Mouse (Mus musculus) C2C12 (cell line): ENCODE measurements around the gene Mlip.

ENCODE experiments used
- CEBPB ChIP-seq: IDR thresholded peaks from one replicate; pipeline ENCODE4 v1.6.1; 2011; ENCODE audit warnings: low read depth, mild to moderate bottlenecking, control low read depth, moderate library complexity
- CTCF ChIP-seq: IDR thresholded peaks from one replicate; pipeline ENCODE4 v1.5.1; 2011; ENCODE audit not compliant: control insufficient read depth, insufficient read depth, insufficient read length
- MYOG ChIP-seq: IDR thresholded peaks from one replicate; pipeline ENCODE4 v1.6.1; 2011; ENCODE audit not compliant: control insufficient read depth, insufficient read length; ENCODE audit errors: extremely low read depth
- USF1 ChIP-seq: IDR thresholded peaks from one replicate; pipeline ENCODE4 v1.6.1; 2011; ENCODE audit warnings: low read depth, mild to moderate bottlenecking, control low read depth, moderate library complexity

GRCm38 (mm10) chr9:77056611-77057010 is 296.2 kb downstream of the Mlip start:
- TF ChIP-seq USF1 = no peak
- no peak for TF ChIP-seq CTCF
- TF ChIP-seq CEBPB = no peak
- TF ChIP-seq MYOG = no peak
